Comparison of ENCODE assay signal across 8 mouse cellular contexts in genomic region chr10:29362197-29362900, GRCm38 (mm10). TPM values are rescaled to one million over a fixed set of nuclear protein-coding genes. Genes with fewer than 3 reads are reported as not detected.
A peak's percentile ranks its signal among the peaks of the same experiment; 100 is the strongest.
DNase-seq lines count a peak whose midpoint lies in the region; ATAC-seq and TF ChIP-seq lines count a peak whose summit lies in the region.

TSS of gene Rnf146 (minus strand) at chr10:29362442.

- H3K4me3 ChIP-seq in heart, adult 2 months, result peak within 1 kb of the TSS; percentile 70
- peak within 1 kb of the TSS; percentile 98 for H3K4me3 ChIP-seq in hindbrain, postnatal 0 days (ENCODE audit: low read length)

- 7% methylated on average over 15 of the region's 15 CpGs for WGBS in heart, adult 2 months
- WGBS in hindbrain, postnatal 0 days, result 6% methylated on average over 15 of the region's 15 CpGs

- H3K27ac ChIP-seq in heart, adult 2 months, result peak within 1 kb of the TSS; percentile 96
- H3K27ac ChIP-seq in hindbrain, postnatal 0 days, result peak within 1 kb of the TSS; percentile 100

- H3K9me3 ChIP-seq in hindbrain, postnatal 0 days (ENCODE audit: low read length), result no peaks in the 10 kb centered on the region

- no peaks in the 10 kb centered on the region for H3K79me2 ChIP-seq in heart, adult 2 months (replicated peaks; ENCODE audit: control insufficient read depth, insufficient read depth, low read length)

- H3K9ac ChIP-seq in heart, adult 2 months (ENCODE audit: low read depth, low read length), result peak within 1 kb of the TSS; percentile 99
- peak within 1 kb of the TSS; percentile 97 for H3K9ac ChIP-seq in hindbrain, postnatal 0 days (replicated peaks; ENCODE audit: low read length)

- peak within 1 kb of the TSS; percentile 78 for H3K4me2 ChIP-seq in hindbrain, postnatal 0 days (ENCODE audit: low read depth, low read length)

- TF ChIP-seq CTCF in heart, adult 2 months (IDR thresholded peaks at IDR 0.05), result no peak
- no peak for TF ChIP-seq CTCF in Patski (IDR thresholded peaks at IDR 0.05)
- TF ChIP-seq CTCF in hindbrain, postnatal 0 days (IDR thresholded peaks at IDR 0.05; ENCODE audit: low read depth), result no peak

- TF ChIP-seq POLR2A in heart, adult 2 months (IDR thresholded peaks at IDR 0.05; ENCODE audit: insufficient read depth, low read depth, low read length), result no peak; the same call in 1 of the 2 replicates

- TF ChIP-seq EP300 in heart, adult 2 months (IDR thresholded peaks at IDR 0.05; ENCODE audit: insufficient read depth, low read depth, low read length), result no peak

- POLR2A ChIA-PET in Patski (lab: Charles Lee), result no interaction called here

- peak; percentile 54 for ATAC-seq in Patski
- no peak for ATAC-seq in hindbrain, postnatal 0 days

- peaks cover 5% of the 10 kb centered on the region for H3K4me1 ChIP-seq in heart, adult 2 months (ENCODE audit: control insufficient read depth, insufficient read depth, low read length)
- H3K4me1 ChIP-seq in hindbrain, postnatal 0 days (ENCODE audit: insufficient read depth, low read length), result peaks cover 10% of the 10 kb centered on the region; the same call in 1 of the 2 replicates

- H3K36me3 ChIP-seq in heart, adult 2 months (ENCODE audit: control insufficient read depth, insufficient read depth, low read length), result peaks cover 23% of the 10 kb centered on the region
- H3K36me3 ChIP-seq in hindbrain, postnatal 0 days (ENCODE audit: insufficient read depth, low read length), result no peaks in the 10 kb centered on the region

- CTCF ChIA-PET in Patski (lab: Charles Lee), result interaction anchor here (0.8 kb wide), 1 partner anchor 9 kb away, joined by 3 read pairs; no protein-coding TSS in a partner anchor

- DNase-seq in heart, adult 2 months, result no peak
- DNase-seq in heart, adult 9 months (ENCODE audit: low spot score in 2 of 2), result no peak
- DNase-seq in Patski (ENCODE audit: low read depth, low spot score), result no peak
- DNase-seq in gastrocnemius, adult 18-20 months (ENCODE audit: low spot score), result no peak
- DNase-seq in hindbrain, postnatal 0 days (ENCODE audit: low spot score), result no peak
- peak; percentile 4 for DNase-seq in lung, postnatal 36 days
- no peak for DNase-seq in right cerebral cortex, adult 2 months (ENCODE audit: low spot score in 2 of 2)
- DNase-seq in spleen, postnatal 4 days (ENCODE audit: low spot score in 2 of 2), result no peak

- in situ Hi-C loops in Patski (cut with MboI; ENCODE audit: low pct_unique_long_range_greater_than_20kb), result loop anchor here (25.0 kb wide), 2 partner anchors 1250 to 1450 kb away; partner anchors contain the start of genes Ncoa7 and Trmt11

- no peaks in the 10 kb centered on the region for H3K27me3 ChIP-seq in heart, adult 2 months (ENCODE audit: control insufficient read depth, insufficient read depth, low read length)
- no peaks in the 10 kb centered on the region for H3K27me3 ChIP-seq in Patski
- H3K27me3 ChIP-seq in hindbrain, postnatal 0 days (ENCODE audit: insufficient read depth, low read length), result no peaks in the 10 kb centered on the region

- intact Hi-C loops in heart, adult 2 months (cut with DNase I), result loop anchor here (1.0 kb wide), 1 partner anchor 49 kb away; the partner anchor contains the start of gene Echdc1

RNA-seq across cellular contexts. Expression of gene Rnf146, which starts in this region (rescaled TPM):
- total RNA-seq in heart, adult 2 months (2021), result 10 to 100 TPM; 61.8 to 64.4 TPM
- polyA plus RNA-seq in heart, adult 2 months (2012; rRNA removed), result 20.4 and 50.2 TPM in 2 replicates
- polyA plus RNA-seq in Patski (2021), result 43.2 TPM
- total RNA-seq in gastrocnemius, adult 18-20 months (2021), result 10 to 100 TPM; 50.1 to 61.3 TPM
- total RNA-seq in hindbrain, postnatal 0 days (2014; rRNA removed), result 43.0 and 47.2 TPM in 2 replicates
- polyA plus RNA-seq in hindbrain, postnatal 0 days (2015; fragmentation: Nextera tagmentation; extraction: Ambion mirVana), result 56.3 and 61.7 TPM in 2 replicates
